17 mouse cellular contexts compared by ENCODE assay signal in genomic region chr4:67213363-67213762, GRCm38 (mm10).
DNase-seq lines count a peak whose midpoint lies in the region; ATAC-seq and TF ChIP-seq lines count a peak whose summit lies in the region.
"Had no signal": no experiment of that assay in that cellular context is flagged by ENCODE, and none has a peak within 500 bp of the region (broad histone marks: within the 10 kb centered on the region; RNA-seq: fewer than 3 reads in every experiment).

No protein-coding gene starts in this region.

- H3K4me3 ChIP-seq in forebrain, embryonic 14.5 days (ENCODE audit: low read depth, low read length), result no peak overlapping the region
- no peak overlapping the region for H3K4me3 ChIP-seq in forebrain, embryonic 11.5 days (ENCODE audit: low read depth, low read length)
- no peak overlapping the region for H3K4me3 ChIP-seq in forebrain, postnatal 0 days (ENCODE audit: low read depth, low read length)
- H3K4me3 ChIP-seq: embryonic facial prominence, embryonic 10.5 days; embryonic facial prominence, embryonic 12.5 days had no signal

- H3K4me2 ChIP-seq in forebrain, embryonic 14.5 days (ENCODE audit: low read length), result no peak overlapping the region
- H3K4me2 ChIP-seq in forebrain, embryonic 11.5 days (ENCODE audit: low read depth, low read length, severe bottlenecking), result no peak overlapping the region
- H3K4me2 ChIP-seq in forebrain, postnatal 0 days (ENCODE audit: low read depth), result no peak overlapping the region
- H3K4me2 ChIP-seq: embryonic facial prominence, embryonic 12.5 days had no signal

- H3K27ac ChIP-seq in forebrain, embryonic 14.5 days (ENCODE audit: low read depth, low read length), result no peak overlapping the region
- no peak overlapping the region for H3K27ac ChIP-seq in forebrain, embryonic 11.5 days (ENCODE audit: low read depth, low read length)
- H3K27ac ChIP-seq in forebrain, postnatal 0 days (ENCODE audit: low read depth, low read length), result no peak overlapping the region
- H3K27ac ChIP-seq: embryonic facial prominence, embryonic 10.5 days; embryonic facial prominence, embryonic 12.5 days had no signal

- ATAC-seq in forebrain, embryonic 14.5 days, result no peak; the same call in 1 of the 2 replicates
- no peak for ATAC-seq in forebrain, embryonic 11.5 days (replicated peaks; ENCODE audit: low FRiP score)
- no peak for ATAC-seq in forebrain, postnatal 0 days
- ATAC-seq in megakaryocyte-erythroid progenitor cell, adult 5-6 weeks (replicated peaks; ENCODE audit: low FRiP score, low TSS enrichment, poor library complexity, severe bottlenecking), result no peak

- peak; percentile 36 to 64 for DNase-seq in cerebellum, postnatal 10 days
- DNase-seq in cerebellum, adult 11 months, result no peak
- peak; percentile 45 for DNase-seq in forebrain, embryonic 14.5 days (ENCODE audit: low spot score)
- no peak for DNase-seq in forebrain, embryonic 11.5 days (ENCODE audit: low spot score)
- DNase-seq in brain, embryonic 14.5 days (ENCODE audit: low read depth), result peak; percentile 58
- DNase-seq in forebrain, postnatal 0 days, result peak; percentile 22
- DNase-seq: adrenal gland, adult 2 months; adrenal gland, postnatal 10 days; adrenal gland, postnatal 25 days; B cell, adult 2 months; cerebellum, adult 18-20 months; cerebellum, adult 8-10 months; cerebellum, adult 9-11 months; cerebellum, postnatal 25 days had no signal

- H3K9me3 ChIP-seq in forebrain, embryonic 14.5 days (replicated peaks; ENCODE audit: control insufficient read depth, low read length), result no peaks in the 10 kb centered on the region
- no peaks in the 10 kb centered on the region for H3K9me3 ChIP-seq in forebrain, embryonic 11.5 days (ENCODE audit: control insufficient read depth, low read length)
- H3K9me3 ChIP-seq in forebrain, postnatal 0 days (ENCODE audit: low read length), result no peaks in the 10 kb centered on the region
- H3K9me3 ChIP-seq: embryonic facial prominence, embryonic 10.5 days; embryonic facial prominence, embryonic 12.5 days had no signal

- no peak for TF ChIP-seq POLR2A in brain, embryonic 14.5 days (IDR thresholded peaks at IDR 0.05; ENCODE audit: borderline replicate concordance, extremely low read depth, insufficient read depth, insufficient read length, poor library complexity, severe bottlenecking)

- no peaks in the 10 kb centered on the region for H3K4me1 ChIP-seq in forebrain, embryonic 14.5 days (ENCODE audit: control insufficient read depth, insufficient read depth, low read length)
- no peaks in the 10 kb centered on the region for H3K4me1 ChIP-seq in forebrain, embryonic 11.5 days (replicated peaks; ENCODE audit: control insufficient read depth, insufficient read depth, low read length)
- no peaks in the 10 kb centered on the region for H3K4me1 ChIP-seq in forebrain, postnatal 0 days (ENCODE audit: insufficient read depth)
- H3K4me1 ChIP-seq: embryonic facial prominence, embryonic 10.5 days; embryonic facial prominence, embryonic 12.5 days had no signal

- no peak for TF ChIP-seq CTCF in brain, embryonic 14.5 days (IDR thresholded peaks at IDR 0.05; ENCODE audit: borderline replicate concordance, extremely low read depth, insufficient read depth, insufficient read length)
- TF ChIP-seq CTCF in forebrain, postnatal 0 days (IDR thresholded peaks at IDR 0.05; ENCODE audit: low read depth), result no peak

- H3K9ac ChIP-seq in forebrain, embryonic 14.5 days (ENCODE audit: low read length), result no peak overlapping the region
- H3K9ac ChIP-seq in forebrain, embryonic 11.5 days (ENCODE audit: low read length), result no peak overlapping the region
- H3K9ac ChIP-seq in forebrain, postnatal 0 days, result no peak overlapping the region
- H3K9ac ChIP-seq: embryonic facial prominence, embryonic 12.5 days had no signal

- no peaks in the 10 kb centered on the region for H3K27me3 ChIP-seq in forebrain, embryonic 14.5 days (replicated peaks; ENCODE audit: control insufficient read depth, insufficient read depth, low read length)
- H3K27me3 ChIP-seq in forebrain, embryonic 11.5 days (ENCODE audit: control insufficient read depth, insufficient read depth, low read length), result no peaks in the 10 kb centered on the region
- H3K27me3 ChIP-seq in forebrain, postnatal 0 days (ENCODE audit: insufficient read depth, low read length), result no peaks in the 10 kb centered on the region
- H3K27me3 ChIP-seq: embryonic facial prominence, embryonic 12.5 days had no signal

- no peaks in the 10 kb centered on the region for H3K36me3 ChIP-seq in forebrain, embryonic 14.5 days (ENCODE audit: control insufficient read depth, insufficient read depth, low read length)
- no peaks in the 10 kb centered on the region for H3K36me3 ChIP-seq in forebrain, embryonic 11.5 days (ENCODE audit: control insufficient read depth, insufficient read depth, low read length)
- no peaks in the 10 kb centered on the region for H3K36me3 ChIP-seq in forebrain, postnatal 0 days (ENCODE audit: insufficient read depth)
- H3K36me3 ChIP-seq: embryonic facial prominence, embryonic 10.5 days; embryonic facial prominence, embryonic 12.5 days had no signal

- 54% methylated on average over 1 of the region's 1 CpGs for WGBS in forebrain, embryonic 14.5 days
- 84% methylated on average over 1 of the region's 1 CpGs for WGBS in forebrain, embryonic 11.5 days
- 49% methylated on average over 1 of the region's 1 CpGs for WGBS in forebrain, postnatal 0 days

Comparison
In these comparisons a context has a peak if more than half of its experiments do, and no peak if none do; other contexts are left out.
1. DNase-seq: peak in cerebellum, postnatal 10 days (2 of 2), forebrain, embryonic 14.5 days (single experiment), brain, embryonic 14.5 days (single experiment) and forebrain, postnatal 0 days (single experiment); none in cerebellum, adult 11 months (single experiment) and forebrain, embryonic 11.5 days (single experiment).